Mouse (Mus musculus) mature B cell (primary cell): ENCODE measurements at regions not wholly inside any gene's neighbourhood (a gene's known extent, or its start where the extent isn't known, plus 50 kb on each side); places are given as distances from the start of the nearest gene placed in this dataset.

Source experiments
- in situ Hi-C: fragments of 300-500 bp; cut with MboI; formaldehyde crosslinking; loops from 2 replicates; pipeline ENCODE4 v1.14.3; 2019

DNA sequence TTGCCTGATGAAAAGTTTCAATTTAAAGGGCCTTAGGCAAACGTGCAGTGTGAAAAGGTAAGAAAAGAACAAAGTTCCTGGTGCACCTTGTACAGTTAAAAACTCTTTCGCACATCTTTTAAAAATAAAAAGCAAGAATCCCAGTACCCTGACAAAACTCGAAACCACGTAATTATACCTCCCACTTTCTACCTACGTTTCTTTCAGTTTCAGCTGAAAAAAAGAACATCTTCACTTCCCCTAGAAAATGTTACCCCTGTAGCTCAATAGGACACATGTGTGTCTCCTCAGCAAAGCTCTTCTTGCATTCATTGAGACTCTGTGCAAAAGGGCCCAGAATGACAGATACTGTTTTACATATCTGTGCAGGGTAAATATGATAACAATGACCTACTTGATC lies 113.2 kb downstream of the Spry2 start:
- in situ Hi-C loops: no loop called here

DNA sequence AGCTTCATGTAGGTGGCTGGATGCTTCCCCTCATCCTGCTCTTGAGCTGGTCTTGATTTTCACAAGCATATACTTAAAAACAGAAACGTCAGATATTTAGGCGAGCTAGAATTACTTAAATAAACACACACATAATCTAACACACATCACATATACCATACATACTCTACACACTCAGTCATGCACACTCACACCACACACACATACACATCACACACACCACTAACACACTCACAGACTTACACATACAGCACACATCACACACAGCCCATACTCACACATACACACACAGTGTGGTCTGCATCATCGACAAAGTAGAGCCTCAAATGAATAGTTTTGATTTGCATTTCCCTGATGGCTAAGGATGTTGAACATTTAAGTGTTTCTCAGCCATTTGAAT lies 116.9 kb downstream of the Spry2 start:
- in situ Hi-C loops: no loop called here

DNA sequence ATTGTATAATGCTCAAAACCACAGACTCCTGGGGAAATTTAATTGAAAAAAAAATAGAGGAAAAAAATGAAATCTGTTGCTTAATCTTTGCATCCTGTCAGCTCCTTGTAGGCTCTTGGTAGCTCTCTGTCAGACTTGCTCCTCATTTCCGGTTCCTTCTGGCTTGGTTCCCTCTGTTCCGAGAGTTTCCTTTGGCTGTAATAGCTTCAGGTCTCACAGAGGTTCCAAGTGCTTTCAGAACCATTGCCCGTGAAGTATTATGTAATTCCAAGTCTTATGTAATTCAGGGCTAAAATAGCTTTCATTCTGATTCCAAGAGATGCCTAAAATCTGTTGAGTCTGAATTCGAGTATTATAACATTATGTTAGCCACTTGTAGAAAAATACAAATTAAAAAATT lies 117.3 kb downstream of the Spry2 start:
- in situ Hi-C loops: no loop called here

DNA sequence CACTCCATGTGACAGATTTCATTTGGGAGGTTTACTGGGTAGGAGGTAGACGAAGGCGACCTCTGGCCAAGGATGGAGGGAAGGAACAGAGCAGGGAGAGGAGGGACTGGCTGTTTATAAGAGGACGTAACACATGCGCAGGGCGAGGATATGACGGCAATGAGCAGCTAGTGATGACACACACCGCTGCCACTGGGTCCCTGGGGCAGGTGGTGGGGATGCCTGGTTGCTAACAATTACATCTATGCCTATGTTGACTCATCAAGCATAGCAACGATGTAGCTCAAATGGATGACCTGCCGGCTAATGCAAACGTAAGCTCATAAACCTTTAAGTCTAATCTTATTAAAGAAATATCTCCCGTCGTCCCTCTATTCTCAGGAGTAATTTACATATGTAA lies 122.9 kb downstream of the Spry2 start:
- in situ Hi-C loops: no loop called here

DNA sequence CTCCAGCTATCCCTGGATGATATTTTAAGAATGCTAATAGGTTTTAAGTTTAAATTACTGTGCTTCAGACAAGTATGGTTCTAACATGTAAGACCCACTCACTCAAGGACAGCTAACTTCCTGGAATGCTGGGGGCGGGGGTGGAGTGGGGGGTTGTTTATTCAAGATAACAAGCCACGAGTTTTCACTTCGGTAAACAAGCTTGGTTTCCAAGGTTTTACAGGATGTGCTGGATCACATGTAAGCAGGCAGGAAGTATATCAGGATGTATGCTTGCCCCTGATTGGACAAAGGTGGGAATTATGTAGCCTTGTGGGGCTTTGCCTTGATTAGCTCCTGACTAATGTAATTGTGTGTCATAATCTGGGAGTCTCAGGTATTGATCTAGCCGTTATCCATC lies 129.5 kb downstream of the Spry2 start:
- in situ Hi-C loops: no loop called here

DNA sequence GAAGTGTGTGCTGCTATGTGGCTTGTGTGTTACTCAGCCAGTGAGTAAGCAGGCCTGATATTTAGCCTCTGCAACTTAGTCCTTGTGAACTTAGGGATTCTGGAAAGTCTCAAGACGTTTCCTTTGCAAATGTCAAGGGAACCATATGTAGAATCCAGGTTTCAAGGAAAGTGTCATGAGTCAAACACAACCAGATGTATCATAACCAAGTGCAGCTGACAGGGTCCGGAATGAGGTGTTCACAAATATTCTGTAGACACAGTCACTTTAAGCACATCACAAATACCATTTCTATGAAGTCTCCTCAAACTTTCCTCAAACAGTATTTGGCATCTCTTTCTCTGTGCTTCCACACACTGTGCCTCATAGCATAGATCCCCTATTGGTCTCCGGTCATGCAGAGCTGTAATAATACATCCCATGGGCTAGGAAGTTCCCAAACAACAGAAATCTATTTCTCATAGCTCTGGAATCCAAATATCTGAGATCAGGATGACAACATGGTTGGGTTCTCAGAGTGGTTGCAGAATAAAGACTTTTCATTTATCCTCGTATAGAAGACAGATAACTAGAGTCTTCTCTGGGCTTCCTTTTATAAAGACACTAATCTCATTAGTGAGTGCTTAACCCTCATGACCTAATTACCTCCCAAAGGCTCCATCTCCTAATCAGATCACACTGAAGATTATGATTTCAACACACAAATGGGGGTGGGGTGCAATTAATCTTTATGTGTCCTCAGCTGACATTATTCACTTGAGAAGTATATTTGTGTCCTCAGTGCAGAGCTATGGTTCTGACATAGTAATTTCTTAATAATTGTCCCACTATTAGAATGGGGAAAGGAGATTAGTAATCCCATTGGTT lies 143.9 kb downstream of the Spry2 start:
- in situ Hi-C loops: no loop called here

DNA sequence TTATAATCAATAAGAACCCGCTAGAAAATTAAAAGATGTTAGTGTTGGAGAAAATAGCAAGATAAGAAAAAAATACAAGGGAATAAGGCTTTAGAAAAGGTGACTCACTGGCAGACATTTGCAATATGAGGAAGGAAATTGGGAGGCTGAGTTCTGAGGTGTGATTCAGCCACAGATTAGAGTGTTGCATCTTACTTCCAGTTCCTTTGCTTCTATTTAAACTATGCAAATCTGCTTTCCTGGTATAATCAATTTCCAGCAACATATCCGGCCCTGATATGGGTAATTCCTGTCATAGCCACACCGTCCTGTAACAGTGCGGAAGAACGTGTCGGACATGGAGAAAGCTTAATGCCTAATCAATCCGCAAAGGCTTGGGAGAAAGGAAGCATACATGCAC lies 144.9 kb downstream of the Spry2 start:
- in situ Hi-C loops: no loop called here

DNA sequence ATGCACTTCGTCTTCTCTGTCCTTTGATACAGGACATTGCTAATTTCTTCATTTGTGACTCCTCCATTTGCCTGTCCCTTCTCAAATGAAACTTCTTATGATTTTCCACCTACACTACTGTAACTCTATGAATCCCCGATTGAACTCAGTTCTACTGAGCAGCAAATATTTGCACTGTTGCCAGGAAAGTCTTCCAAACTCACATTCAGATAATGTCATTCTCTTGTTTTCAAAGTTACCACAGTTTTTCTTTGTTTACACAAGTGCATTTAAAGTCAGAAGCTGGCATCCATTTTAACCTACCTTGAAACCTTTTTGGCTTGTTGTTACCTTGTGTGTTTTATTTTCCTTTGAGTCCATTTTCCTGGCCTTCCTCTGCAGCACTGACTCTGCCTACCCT lies 152.0 kb downstream of the Spry2 start:
- in situ Hi-C loops: no loop called here

DNA sequence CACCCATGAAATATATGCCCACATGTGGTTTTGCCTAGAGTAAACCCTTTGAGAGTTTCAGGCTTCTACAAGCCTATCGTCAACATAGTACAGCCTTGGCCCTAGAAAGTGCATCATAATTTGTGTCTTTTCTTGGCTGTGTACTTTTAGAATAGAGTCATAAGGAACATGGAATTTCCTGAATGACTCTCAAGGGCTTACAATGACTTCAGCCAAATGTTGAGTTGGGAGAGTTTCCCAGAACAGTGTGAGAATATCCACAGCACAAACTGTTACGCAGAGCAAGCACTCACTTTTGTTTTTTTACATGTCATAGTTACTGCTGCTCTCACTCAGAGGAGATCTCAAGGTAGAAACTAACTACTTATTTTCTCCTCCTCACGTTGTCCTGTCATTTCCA lies 152.5 kb downstream of the Spry2 start:
- in situ Hi-C loops: no loop called here

DNA sequence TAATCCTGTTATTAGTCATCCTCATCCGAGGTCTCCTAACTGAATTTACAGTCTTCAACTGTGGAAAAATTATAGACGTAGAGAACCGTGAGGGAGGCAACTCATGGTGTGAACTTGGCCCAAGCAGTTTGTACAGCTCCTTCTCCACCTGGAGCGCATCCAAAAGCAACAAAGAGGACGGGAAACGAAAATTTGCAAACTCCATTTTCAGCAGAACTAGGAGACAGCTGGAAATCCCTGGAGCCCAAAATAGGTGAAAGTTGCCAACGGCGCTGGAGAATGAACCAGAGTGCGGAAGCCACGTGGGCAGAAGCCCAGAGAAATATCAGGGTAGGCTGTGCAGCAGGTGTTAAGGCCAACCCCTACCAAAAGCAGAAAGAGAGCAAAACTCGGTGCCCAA lies 155.7 kb downstream of the Spry2 start:
- in situ Hi-C loops: no loop called here

DNA sequence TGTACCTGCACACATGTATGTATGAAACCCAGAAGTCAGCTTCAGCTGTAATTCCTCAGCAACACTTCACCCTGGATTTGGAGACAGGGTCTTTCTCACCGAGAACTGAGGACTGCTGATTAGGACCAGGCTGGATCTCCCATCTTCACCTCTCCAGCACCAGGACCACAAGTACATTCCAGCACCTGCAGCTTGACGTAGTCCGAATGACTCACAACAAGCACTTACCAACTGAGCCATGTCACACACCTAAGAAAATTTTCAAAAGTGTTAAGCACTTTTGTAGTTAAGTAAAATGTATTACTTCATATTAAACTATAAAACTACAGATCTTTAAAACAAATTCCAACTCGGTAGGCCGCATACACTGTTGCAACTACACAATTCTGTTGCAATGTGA lies 158.1 kb downstream of the Spry2 start:
- in situ Hi-C loops: no loop called here

DNA sequence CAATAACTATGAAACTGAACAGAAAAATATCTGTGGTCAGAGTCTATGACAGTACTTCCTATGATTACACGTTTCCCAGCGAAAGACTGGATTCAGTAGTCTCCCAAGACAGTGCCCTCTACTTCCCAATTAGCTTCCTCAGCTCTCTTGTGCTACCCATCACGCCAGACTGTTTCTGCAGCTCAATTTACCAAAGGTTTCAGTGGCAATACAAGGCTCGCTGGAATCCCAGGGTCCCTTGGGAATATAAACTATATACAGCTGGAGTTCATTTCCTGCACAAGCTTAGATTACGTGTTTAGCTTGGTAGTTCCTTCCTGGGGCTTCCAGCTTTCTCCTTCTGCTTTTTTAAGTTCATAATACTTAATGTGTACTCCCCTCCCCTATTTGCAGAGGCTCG lies 160.3 kb downstream of the Spry2 start:
- in situ Hi-C loops: no loop called here

DNA sequence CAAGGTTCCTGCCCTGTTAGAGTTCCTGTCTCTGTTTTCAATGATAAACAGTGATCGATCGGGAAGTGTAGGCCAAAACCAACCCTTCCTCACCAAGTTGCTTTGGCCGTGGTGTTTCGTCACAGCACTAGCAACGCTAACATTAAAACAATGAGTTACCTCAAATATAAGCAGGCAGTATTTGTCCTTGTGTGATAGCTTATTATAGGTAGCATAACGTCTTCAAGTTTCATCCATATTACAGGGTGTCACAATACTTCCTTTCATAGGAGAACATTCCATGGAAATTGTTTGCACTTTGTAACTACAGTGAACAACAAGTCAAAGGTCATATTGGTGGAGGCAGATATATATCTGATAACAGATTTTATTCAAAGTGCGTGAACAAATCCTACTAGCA lies 162.3 kb downstream of the Spry2 start:
- in situ Hi-C loops: no loop called here

DNA sequence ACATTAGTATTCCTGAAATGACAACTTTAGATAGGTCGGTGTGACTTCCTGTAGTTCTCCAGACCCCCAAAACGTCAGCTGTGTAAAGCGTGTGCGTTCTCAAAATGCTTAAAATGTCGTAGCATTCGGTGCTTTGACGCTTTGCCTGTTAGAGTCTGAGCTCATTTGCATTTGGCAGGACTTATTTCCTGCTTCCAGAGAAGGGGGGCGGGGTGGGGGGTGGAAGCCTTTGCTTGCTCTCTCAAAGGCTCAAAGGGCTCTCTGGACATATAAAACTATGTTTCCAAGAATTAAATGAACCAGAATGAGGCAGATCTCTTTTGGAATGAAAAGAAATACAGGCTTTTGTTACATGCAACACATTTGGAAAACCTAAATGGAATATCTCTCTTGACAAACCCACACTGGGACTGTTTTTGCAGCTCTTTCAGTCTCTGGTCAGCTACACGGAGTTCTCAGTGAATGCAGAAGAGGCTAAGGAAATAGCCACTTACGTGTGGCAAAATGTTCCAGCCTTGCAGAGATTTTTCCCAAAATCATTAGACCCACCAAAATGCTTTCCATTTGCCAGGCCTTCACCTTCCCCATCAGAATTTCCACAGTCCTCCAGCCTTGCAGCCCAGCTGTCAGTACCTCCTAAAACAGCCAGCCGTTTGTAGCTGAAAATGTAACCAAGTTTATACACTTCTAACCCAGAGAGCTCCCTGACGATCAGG lies 163.4 kb downstream of the Spry2 start:
- in situ Hi-C loops: no loop called here

DNA sequence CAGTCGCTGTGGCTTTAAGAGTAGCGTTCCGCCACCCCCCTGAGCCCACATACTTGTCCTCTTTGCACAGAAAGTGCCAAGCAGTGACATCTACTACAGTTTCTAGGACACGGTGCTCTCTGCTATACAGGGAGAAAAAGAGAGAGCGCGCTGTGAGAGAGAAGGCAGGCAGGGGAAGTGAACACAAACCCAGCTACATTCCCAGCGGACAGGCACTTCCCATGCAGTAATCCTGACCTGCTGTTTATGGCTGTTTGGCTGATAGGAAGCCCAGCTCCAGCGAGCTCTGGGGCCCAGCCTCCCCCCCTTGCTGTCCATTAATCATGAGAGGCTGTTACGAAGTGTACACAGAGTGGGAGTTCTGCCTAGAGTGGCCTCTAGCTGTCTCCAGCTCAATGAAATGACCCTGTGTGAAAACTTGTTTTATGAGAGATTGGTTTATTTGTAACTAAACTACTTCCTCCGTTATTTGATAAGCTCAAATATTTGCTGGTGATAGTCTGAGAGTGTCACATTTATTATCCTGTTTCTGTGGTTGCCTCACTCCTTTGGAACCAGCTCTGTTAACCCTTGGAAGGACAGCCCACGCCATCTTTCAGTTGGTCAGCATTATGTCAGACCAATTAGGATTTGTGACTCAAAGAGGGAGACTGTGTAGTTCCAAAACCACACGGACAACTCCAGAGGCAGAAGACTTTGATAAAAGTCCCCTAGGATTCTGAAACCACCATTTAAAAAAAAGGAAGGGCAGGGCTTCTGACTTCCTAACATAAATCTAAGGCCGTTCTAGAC lies 164.2 kb downstream of the Spry2 start:
- in situ Hi-C loops: no loop called here

DNA sequence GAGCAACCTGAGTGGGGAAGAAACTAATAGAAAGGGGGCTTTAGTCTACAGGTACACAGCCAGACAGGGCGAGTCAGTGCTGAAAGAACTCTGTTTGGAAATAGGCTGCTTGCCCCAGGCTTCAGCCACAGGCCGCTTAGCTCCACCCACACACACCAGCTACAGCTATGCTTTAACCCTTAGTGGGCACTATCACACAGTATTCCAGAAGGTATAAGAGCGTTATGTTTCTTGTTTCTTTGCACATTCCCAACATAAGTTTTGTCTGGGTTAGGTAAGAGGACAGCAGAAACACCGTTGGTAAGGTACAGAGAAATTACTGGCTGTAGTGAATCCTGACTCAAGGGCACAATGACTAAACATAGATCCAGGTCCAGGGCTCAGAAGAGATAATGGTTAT lies 165.8 kb downstream of the Spry2 start:
- in situ Hi-C loops: no loop called here

DNA sequence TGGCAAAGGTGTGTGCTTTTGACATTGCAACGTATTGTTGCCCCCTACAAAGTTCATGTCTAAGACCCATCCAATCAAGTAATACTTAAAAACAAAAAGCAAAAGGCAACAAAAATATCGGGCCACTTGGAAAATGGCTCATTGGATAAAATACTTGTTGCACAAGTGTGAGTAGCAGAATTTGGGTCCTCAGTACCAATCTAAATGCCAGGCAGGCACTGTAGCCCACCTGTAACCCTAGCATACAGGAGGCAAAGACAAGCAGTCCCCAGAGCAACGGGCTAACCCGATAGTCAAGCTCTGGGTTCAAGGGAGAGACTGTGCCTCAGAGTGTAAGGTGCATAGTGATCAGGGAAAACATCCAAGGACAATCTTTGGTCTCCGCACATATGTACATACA lies 167.8 kb downstream of the Spry2 start:
- in situ Hi-C loops: no loop called here

DNA sequence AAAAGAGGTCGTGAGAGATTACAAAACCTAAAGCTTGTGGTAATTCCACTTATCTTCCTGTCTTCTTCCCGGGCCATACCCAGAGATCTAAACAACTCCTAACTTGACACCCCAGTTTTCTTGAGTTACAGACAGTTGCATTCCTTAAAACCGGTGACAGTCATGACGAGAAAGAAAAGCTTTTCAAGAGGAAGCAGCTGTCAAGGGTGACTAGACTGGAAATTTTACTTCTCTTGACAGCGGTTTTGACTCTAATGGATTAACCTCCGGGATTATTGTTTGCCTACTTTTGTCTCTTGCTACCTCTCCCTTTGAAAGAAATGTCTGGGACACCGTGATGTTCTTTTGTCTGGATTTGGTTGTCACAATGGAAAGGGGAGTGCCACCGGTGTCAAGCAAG lies 170.9 kb downstream of the Spry2 start:
- in situ Hi-C loops: no loop called here

DNA sequence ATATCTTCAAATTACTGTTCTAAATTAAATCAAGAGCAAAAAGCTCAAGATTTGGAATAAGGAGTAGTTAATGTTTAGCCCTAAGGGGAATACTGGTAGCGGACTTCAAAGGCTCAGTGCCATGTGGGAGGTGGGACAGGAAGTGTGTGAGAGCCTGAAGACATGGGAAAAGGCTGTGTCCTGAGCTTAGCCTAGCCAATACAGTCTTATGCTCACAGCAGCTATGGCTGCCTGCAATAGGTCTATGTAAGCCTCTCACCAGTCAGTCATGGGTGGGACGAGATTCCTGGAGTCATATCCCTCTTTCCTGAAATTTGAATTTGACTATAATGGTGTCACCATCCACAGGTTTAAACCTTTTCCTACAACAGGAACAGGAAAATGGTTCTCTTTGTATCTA lies 173.7 kb downstream of the Spry2 start:
- in situ Hi-C loops: no loop called here

DNA sequence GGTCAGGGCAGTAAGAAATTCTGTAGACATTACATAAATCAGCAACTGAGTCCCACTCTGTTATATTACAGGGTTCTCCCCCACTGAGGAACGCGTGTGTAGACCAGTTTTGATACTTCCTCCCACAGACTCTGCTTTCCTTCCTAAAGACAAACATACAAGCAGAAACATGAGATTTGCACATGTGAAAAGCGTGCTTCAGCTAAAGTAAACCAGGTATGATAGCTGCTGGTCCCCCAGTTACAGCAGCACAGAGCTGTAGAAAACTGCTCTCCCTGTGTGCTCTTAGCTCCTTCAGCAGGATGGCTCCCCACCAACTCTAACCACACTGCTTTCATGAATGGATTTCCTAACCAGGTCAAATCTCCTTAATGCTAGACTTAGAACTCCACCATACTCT lies 175.0 kb downstream of the Spry2 start:
- in situ Hi-C loops: no loop called here

DNA sequence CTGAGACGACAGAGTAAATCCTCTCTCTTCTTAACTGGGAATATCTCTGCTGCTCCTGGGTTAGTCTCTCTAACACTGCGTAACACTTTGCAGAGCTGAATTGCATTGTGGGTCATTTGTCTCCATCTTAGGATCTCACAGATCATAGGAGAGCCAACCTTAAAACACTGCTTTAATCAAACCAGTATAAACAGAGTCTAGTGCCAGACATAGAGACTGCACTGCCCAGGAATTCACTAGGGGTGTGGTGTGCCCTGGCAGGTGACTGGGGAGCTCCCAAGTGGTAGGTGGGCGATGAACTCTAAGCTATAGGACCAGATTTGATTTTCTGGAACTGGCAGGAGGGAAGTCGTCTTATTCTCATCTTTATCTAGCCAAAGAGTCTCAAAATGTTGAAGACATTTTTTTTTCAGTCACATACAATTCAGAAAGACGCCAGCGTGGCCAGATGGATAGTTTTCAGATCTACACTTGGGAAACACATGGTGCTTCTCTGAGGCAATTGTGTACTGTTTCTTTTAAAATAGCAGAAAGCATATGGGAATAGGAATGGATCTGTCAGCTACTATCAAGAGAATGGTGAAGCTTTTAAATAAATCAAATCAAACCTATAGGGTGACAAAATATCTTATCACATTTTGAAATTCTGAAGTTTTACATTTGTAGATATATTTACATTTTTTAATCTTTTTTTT lies 175.7 kb downstream of the Spry2 start:
- in situ Hi-C loops: no loop called here
